25 mouse cellular contexts compared by ENCODE assay signal in the genomic region with DNA sequence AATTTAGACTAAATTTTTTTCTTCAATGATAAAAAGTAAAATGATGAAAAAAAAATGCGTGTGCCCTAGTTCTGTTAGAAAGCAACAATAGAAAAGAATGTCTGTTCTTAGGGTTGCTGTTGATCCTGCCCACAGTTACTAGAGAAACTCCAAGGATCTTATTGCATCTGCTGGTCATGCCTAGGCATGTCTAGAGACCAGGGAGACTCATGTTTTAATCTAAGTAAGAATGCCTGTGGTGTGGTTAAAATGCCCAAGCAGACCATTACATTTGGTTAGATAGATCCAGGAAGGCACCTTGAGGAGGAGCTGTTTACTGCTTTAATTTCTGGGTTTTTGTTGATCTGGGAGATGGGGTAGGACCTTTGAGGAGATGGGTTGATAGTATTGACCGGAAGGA. TPM values are rescaled to one million over a fixed set of nuclear protein-coding genes. Genes with fewer than 3 reads are reported as not detected.
"Had no signal": no experiment of that assay in that cellular context is flagged by ENCODE, and none has a peak within 500 bp of the region (broad histone marks: within the 10 kb centered on the region; RNA-seq: fewer than 3 reads in every experiment).

No protein-coding gene starts in this region.

- H3K4me1 ChIP-seq: liver, embryonic 15.5 days had no signal

- ATAC-seq: liver, embryonic 12.5 days; midbrain, embryonic 15.5 days had no signal

- H3K4me3 ChIP-seq: kidney, embryonic 15.5 days; limb, embryonic 10.5 days; limb, embryonic 13.5 days; liver, embryonic 12.5 days; liver, embryonic 15.5 days; lung, embryonic 15.5 days; megakaryocyte, embryonic 14.5 days; midbrain, embryonic 15.5 days; neural tube, embryonic 13.5 days had no signal

- H3K36me3 ChIP-seq: kidney, embryonic 15.5 days; limb, embryonic 10.5 days; limb, embryonic 13.5 days; liver, embryonic 12.5 days; liver, embryonic 15.5 days; lung, embryonic 15.5 days; midbrain, embryonic 15.5 days; neural tube, embryonic 13.5 days had no signal

- H3K9me3 ChIP-seq: kidney, embryonic 15.5 days; limb, embryonic 10.5 days; limb, embryonic 13.5 days; liver, embryonic 12.5 days; liver, embryonic 15.5 days; lung, embryonic 15.5 days; midbrain, embryonic 15.5 days; neural tube, embryonic 13.5 days had no signal

- DNase-seq: kidney, adult 8-10 months; kidney, postnatal 10 days; kidney, postnatal 36 days; liver; lung, postnatal 10 days; lung, postnatal 36 days; thymus, adult 18-20 months; thymus, postnatal 4 days had no signal

- H3K4me2 ChIP-seq: kidney, embryonic 15.5 days; limb, embryonic 13.5 days; liver, embryonic 12.5 days; liver, embryonic 15.5 days; lung, embryonic 15.5 days; midbrain, embryonic 11.5 days; midbrain, embryonic 15.5 days; neural tube, embryonic 13.5 days had no signal

- H3K27ac ChIP-seq: kidney, embryonic 15.5 days; limb, embryonic 10.5 days; limb, embryonic 13.5 days; liver, embryonic 12.5 days; liver, embryonic 15.5 days; lung, embryonic 15.5 days; midbrain, embryonic 15.5 days; neural tube, embryonic 13.5 days had no signal

RNA-seq across cellular contexts. Expression of a gene that starts 3.9 kb away (rescaled TPM):
- total RNA-seq: layer of hippocampus, postnatal 25 days; left cerebral cortex, adult 18-20 months; left cerebral cortex, postnatal 25 days; neutrophil, adult 5-6 weeks had no signal
- polyA plus RNA-seq: kidney, embryonic 15.5 days; limb, embryonic 13.5 days; liver, embryonic 12.5 days; liver, embryonic 15.5 days; midbrain, embryonic 11.5 days; small intestine, adult 2 months; spleen, adult 2 months; stomach, embryonic 16.5 days had no signal

RNA-seq across cellular contexts. Expression of a gene that starts 45.0 kb away (rescaled TPM):
- total RNA-seq: layer of hippocampus, postnatal 25 days; left cerebral cortex, adult 18-20 months; left cerebral cortex, postnatal 25 days; neutrophil, adult 5-6 weeks had no signal
- polyA plus RNA-seq: kidney, embryonic 15.5 days; limb, embryonic 10.5 days; limb, embryonic 13.5 days; liver, embryonic 12.5 days; liver, embryonic 15.5 days; lung, embryonic 15.5 days; midbrain, embryonic 11.5 days; midbrain, embryonic 15.5 days; neural tube, embryonic 13.5 days; small intestine, adult 2 months; spleen, adult 2 months; stomach, embryonic 16.5 days had no signal

RNA-seq across cellular contexts. Expression of a gene that starts 59.6 kb away (rescaled TPM):
- total RNA-seq: layer of hippocampus, postnatal 25 days; left cerebral cortex, adult 18-20 months; left cerebral cortex, postnatal 25 days; neutrophil, adult 5-6 weeks had no signal
- polyA plus RNA-seq: limb, embryonic 10.5 days; limb, embryonic 13.5 days; liver, embryonic 15.5 days; midbrain, embryonic 11.5 days; midbrain, embryonic 15.5 days had no signal
